Mouse (Mus musculus): ENCODE measurements at regions not wholly inside any gene's neighbourhood (a gene's known extent, or its start where the extent isn't known, plus 50 kb on each side); places are given as distances from the start of the nearest gene placed in this dataset.

DNA sequence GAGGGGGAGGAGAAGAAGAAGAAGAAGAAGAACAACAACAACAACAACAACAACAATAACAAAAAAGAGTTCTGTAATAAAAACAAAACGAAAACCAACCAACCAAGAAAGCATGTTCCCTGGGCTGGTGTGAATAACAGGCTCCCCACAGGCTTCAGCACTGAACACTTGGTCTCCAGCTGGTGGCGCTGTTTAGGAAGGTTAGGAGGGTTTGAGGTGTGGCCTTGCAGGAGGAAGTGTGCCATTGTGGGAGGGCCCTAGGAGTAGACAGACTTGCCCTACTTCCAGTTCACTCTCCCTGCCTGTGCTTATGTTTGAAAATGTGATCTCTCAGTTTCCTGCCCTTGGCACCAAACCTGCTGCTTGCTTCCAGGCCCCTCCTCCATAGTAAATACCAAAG, 94.6 kb upstream of the Irx6 start:
- Histone ChIP-seq H3K36me3 (ENCODE audit: control insufficient read depth, insufficient read depth, low read length) (no peaks in the 10 kb centered on the region), H3K27me3 (ENCODE audit: control insufficient read depth, insufficient read depth, low read length) (no peaks in the 10 kb centered on the region), H3K27ac (replicated peaks in 1 of 2; ENCODE audit: control insufficient read depth in 1 of 2, insufficient read depth in 1 of 2, low read depth in 2 of 2, low read length in 2 of 2) (no peak overlapping the region), H3K9me3 (ENCODE audit: control insufficient read depth, low read length) (no peaks in the 10 kb centered on the region), H3K4me1 (ENCODE audit: control insufficient read depth in 2 of 2, insufficient read depth in 2 of 2, low read length in 2 of 2) (no peaks in the 10 kb centered on the region), H3K9ac (ENCODE audit: low read length) (no peak overlapping the region), H3K4me3 (ENCODE audit: control insufficient read depth in 1 of 2, insufficient read depth in 1 of 2, low read depth in 1 of 2, low read length in 2 of 2) (no peak overlapping the region), H3K4me2 (ENCODE audit: low read length) (no peak overlapping the region)
- 73% methylated on average over 2 of the region's 2 CpGs for WGBS
- no peak for ATAC-seq (ENCODE audit: insufficient number of reproducible peaks, insufficient read depth, low FRiP score, low read depth)

DNA sequence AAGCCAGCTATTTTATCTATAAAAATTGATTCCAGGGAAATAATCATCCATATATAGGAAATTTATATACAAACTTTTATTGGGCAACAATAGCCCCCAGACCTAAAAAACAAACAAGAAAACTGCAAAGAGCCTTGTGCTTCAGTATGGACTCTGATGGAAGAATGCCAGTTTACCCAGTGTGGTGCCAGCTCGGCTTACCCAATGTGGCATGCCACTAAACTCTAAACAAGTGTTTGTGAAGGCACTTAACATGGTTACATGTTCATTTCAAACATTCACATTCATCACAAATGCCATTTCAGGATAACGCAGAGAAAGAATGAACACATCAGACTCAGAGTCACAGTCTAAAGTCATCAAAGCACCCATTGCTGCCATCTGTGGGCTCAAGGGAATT, 93.0 kb upstream of the Irx6 start:
- Histone ChIP-seq H3K36me3 (ENCODE audit: control insufficient read depth, insufficient read depth, low read length) (no peaks in the 10 kb centered on the region), H3K9me3 (ENCODE audit: control insufficient read depth, low read length) (no peaks in the 10 kb centered on the region), H3K9ac (ENCODE audit: low read length) (no peak overlapping the region), H3K4me1 (ENCODE audit: control insufficient read depth in 2 of 2, insufficient read depth in 2 of 2, low read length in 2 of 2) (no peaks in the 10 kb centered on the region), H3K27me3 (ENCODE audit: control insufficient read depth, insufficient read depth, low read length) (no peaks in the 10 kb centered on the region), H3K4me3 (ENCODE audit: control insufficient read depth in 1 of 2, insufficient read depth in 1 of 2, low read depth in 1 of 2, low read length in 2 of 2) (no peak overlapping the region), H3K4me2 (ENCODE audit: low read length) (no peak overlapping the region), H3K27ac (replicated peaks in 1 of 2; ENCODE audit: control insufficient read depth in 1 of 2, insufficient read depth in 1 of 2, low read depth in 2 of 2, low read length in 2 of 2) (no peak overlapping the region)
- 86% methylated on average over 2 of the region's 2 CpGs for WGBS
- ATAC-seq (ENCODE audit: insufficient number of reproducible peaks, insufficient read depth, low FRiP score, low read depth), result no peak

DNA sequence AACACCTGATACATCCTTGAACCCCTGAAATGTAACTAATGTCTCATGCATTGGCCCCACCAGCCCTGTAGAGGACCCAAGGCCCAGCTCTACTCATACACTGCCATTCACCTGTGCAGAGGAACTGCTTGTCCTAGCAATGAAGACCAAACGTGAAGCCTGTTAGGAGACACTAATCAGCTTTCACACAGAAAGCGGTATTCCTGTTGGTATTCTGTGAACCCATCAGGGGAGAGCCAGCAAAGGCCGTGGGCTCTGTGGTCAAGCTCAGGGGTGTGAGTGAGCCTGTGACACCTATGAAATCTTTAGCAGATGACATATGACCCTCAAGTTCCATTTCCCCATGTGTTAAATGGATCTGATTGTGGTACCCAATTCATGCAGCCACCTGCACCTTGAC, 73.3 kb upstream of the Irx6 start:
- Histone ChIP-seq H3K9ac (ENCODE audit: low read length) (no peak overlapping the region), H3K4me1 (ENCODE audit: control insufficient read depth in 2 of 2, insufficient read depth in 2 of 2, low read length in 2 of 2) (peaks cover 0 to 3% of the 10 kb centered on the region in 2 experiments; a peak in 1 of 4 replicates), H3K4me2 (ENCODE audit: low read length) (no peak overlapping the region), H3K27me3 (ENCODE audit: control insufficient read depth, insufficient read depth, low read length) (no peaks in the 10 kb centered on the region), H3K4me3 (ENCODE audit: control insufficient read depth in 1 of 2, insufficient read depth in 1 of 2, low read depth in 1 of 2, low read length in 2 of 2) (no peak overlapping the region), H3K9me3 (ENCODE audit: control insufficient read depth, low read length) (no peaks in the 10 kb centered on the region), H3K36me3 (ENCODE audit: control insufficient read depth, insufficient read depth, low read length) (no peaks in the 10 kb centered on the region), H3K27ac (replicated peaks in 1 of 2; ENCODE audit: control insufficient read depth in 1 of 2, insufficient read depth in 1 of 2, low read depth in 2 of 2, low read length in 2 of 2) (no peak overlapping the region)
- 83% methylated on average over 3 of the region's 3 CpGs for WGBS
- ATAC-seq (ENCODE audit: insufficient number of reproducible peaks, insufficient read depth, low FRiP score, low read depth), result no peak

DNA sequence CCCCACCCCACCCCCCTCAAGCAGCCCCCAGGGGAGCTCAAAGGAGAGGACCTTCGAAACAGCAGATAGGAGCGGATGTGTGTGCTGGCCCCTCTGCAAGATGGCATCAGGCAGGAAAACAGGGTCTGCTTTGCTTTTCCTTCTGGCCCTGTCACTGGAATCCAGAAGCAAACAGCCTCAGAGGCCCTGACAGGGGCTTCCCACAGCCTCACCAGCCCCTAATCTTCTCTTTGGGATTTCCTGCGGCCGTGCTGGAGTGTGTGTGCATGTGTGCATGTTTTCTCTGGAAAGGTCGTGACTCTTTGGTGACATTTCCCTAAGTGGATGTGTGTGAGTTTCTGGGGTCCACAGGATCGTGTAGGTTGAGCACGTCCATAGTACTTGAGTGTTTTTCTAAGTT, 71.1 kb upstream of the Irx6 start:
- Histone ChIP-seq H3K4me2 (ENCODE audit: low read length) (no peak overlapping the region), H3K9me3 (ENCODE audit: control insufficient read depth, low read length) (no peaks in the 10 kb centered on the region), H3K27me3 (ENCODE audit: control insufficient read depth, insufficient read depth, low read length) (no peaks in the 10 kb centered on the region), H3K27ac (replicated peaks in 1 of 2; ENCODE audit: control insufficient read depth in 1 of 2, insufficient read depth in 1 of 2, low read depth in 2 of 2, low read length in 2 of 2) (0 out of 4 replicates have a peak overlapping the region, but pooled peaks of 1 of the 2 experiments have one; percentile 31), H3K4me1 (ENCODE audit: control insufficient read depth in 2 of 2, insufficient read depth in 2 of 2, low read length in 2 of 2) (peaks cover 0 to 3% of the 10 kb centered on the region in 2 experiments; a peak in 1 of 4 replicates), H3K36me3 (ENCODE audit: control insufficient read depth, insufficient read depth, low read length) (no peaks in the 10 kb centered on the region), H3K9ac (ENCODE audit: low read length) (no peak overlapping the region), H3K4me3 (ENCODE audit: control insufficient read depth in 1 of 2, insufficient read depth in 1 of 2, low read depth in 1 of 2, low read length in 2 of 2) (no peak overlapping the region)
- 23% methylated on average over 7 of the region's 7 CpGs for WGBS
- peak; percentile 80 for ATAC-seq (ENCODE audit: insufficient number of reproducible peaks, insufficient read depth, low FRiP score, low read depth)

DNA sequence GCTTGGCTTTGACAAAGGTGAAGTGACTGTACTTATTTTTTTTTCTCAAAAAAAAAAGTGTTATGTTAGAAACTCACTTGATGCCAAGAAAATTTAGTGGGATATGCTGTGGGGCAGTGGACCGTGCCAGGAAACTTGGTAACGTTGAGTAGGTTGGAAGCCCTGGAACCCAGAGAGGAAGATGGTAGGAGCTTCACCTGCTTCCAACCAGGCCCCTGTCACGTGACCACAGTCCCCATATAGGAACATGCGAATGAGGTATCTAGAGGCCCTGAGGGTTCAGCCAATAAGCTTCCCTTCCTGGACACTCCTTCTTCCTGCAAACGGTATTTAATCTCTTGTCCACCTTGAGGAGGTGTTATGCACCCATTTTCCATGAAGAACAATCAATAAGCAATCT, 68.5 kb upstream of the Irx6 start:
- Histone ChIP-seq H3K4me3 (ENCODE audit: control insufficient read depth in 1 of 2, insufficient read depth in 1 of 2, low read depth in 1 of 2, low read length in 2 of 2) (no peak overlapping the region), H3K27ac (replicated peaks in 1 of 2; ENCODE audit: control insufficient read depth in 1 of 2, insufficient read depth in 1 of 2, low read depth in 2 of 2, low read length in 2 of 2) (no peak overlapping the region), H3K4me1 (ENCODE audit: control insufficient read depth in 2 of 2, insufficient read depth in 2 of 2, low read length in 2 of 2) (peaks cover 5% of the 10 kb centered on the region in 2 experiments; a peak in 1 of 4 replicates), H3K4me2 (ENCODE audit: low read length) (no peak overlapping the region), H3K27me3 (ENCODE audit: control insufficient read depth, insufficient read depth, low read length) (no peaks in the 10 kb centered on the region), H3K9me3 (ENCODE audit: control insufficient read depth, low read length) (no peaks in the 10 kb centered on the region), H3K9ac (ENCODE audit: low read length) (no peak overlapping the region), H3K36me3 (ENCODE audit: control insufficient read depth, insufficient read depth, low read length) (no peaks in the 10 kb centered on the region)
- 85% methylated on average over 5 of the region's 5 CpGs for WGBS
- no peak for ATAC-seq (ENCODE audit: insufficient number of reproducible peaks, insufficient read depth, low FRiP score, low read depth)

DNA sequence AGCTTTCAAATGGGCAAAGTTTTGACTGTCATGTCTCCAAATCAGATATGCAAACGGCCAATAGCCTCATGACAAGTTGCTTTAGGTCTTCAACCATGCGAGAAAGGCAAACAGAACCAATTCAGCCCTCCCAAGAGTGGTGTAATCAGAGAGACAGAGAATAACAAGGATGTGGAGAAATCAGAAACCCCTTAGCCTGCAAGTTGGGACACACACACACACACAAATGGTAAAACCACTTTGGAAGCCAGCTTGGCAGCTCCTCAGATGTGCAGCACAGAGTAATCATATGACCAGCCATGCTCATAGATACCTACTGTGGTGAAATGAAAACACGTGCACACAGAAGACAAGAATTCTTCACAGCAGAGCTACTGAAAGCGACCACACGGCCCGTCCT, 66.5 kb upstream of the Irx6 start:
- no peak overlapping the region for H3K4me2 ChIP-seq (ENCODE audit: low read length)
- H3K27ac ChIP-seq (replicated peaks in 1 of 2; ENCODE audit: control insufficient read depth in 1 of 2, insufficient read depth in 1 of 2, low read depth in 2 of 2, low read length in 2 of 2), result no peak overlapping the region
- no peaks in the 10 kb centered on the region for H3K9me3 ChIP-seq (ENCODE audit: control insufficient read depth, low read length)
- 81% methylated on average over 6 of the region's 6 CpGs for WGBS
- H3K36me3 ChIP-seq (ENCODE audit: control insufficient read depth, insufficient read depth, low read length), result no peaks in the 10 kb centered on the region
- H3K9ac ChIP-seq (ENCODE audit: low read length), result no peak overlapping the region
- H3K4me1 ChIP-seq (ENCODE audit: control insufficient read depth in 2 of 2, insufficient read depth in 2 of 2, low read length in 2 of 2), result peaks cover 5 to 9% of the 10 kb centered on the region in 2 experiments; a peak in 2 of 4 replicates
- H3K27me3 ChIP-seq (ENCODE audit: control insufficient read depth, insufficient read depth, low read length), result no peaks in the 10 kb centered on the region
- no peak for ATAC-seq (ENCODE audit: insufficient number of reproducible peaks, insufficient read depth, low FRiP score, low read depth)
- H3K4me3 ChIP-seq (ENCODE audit: control insufficient read depth in 1 of 2, insufficient read depth in 1 of 2, low read depth in 1 of 2, low read length in 2 of 2), result no peak overlapping the region

DNA sequence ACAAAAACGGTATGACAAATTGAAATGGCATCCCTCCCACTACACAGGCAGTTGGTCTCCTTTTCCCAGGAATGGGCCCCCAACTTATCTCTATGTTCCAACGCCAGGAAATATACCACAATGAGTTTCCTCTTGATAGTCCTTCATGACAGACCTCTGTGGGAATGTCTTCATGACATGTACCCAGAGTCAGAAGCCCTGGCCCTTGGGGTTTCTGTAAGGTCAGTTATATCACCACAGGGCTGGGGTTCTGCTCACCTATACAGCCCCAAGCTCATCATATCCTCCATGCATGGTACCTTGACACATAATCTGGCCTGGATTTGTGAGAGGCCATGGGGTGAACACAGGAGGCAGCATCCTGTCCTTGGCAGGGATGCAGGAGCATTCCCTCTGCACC, 64.2 kb upstream of the Irx6 start:
- ATAC-seq (ENCODE audit: insufficient number of reproducible peaks, insufficient read depth, low FRiP score, low read depth), result no peak
- Histone ChIP-seq H3K4me3 (ENCODE audit: control insufficient read depth in 1 of 2, insufficient read depth in 1 of 2, low read depth in 1 of 2, low read length in 2 of 2) (no peak overlapping the region), H3K4me2 (ENCODE audit: low read length) (no peak overlapping the region), H3K36me3 (ENCODE audit: control insufficient read depth, insufficient read depth, low read length) (no peaks in the 10 kb centered on the region), H3K27ac (replicated peaks in 1 of 2; ENCODE audit: control insufficient read depth in 1 of 2, insufficient read depth in 1 of 2, low read depth in 2 of 2, low read length in 2 of 2) (peak overlapping the region; percentile 42), H3K27me3 (ENCODE audit: control insufficient read depth, insufficient read depth, low read length) (no peaks in the 10 kb centered on the region), H3K9ac (ENCODE audit: low read length) (no peak overlapping the region), H3K9me3 (ENCODE audit: control insufficient read depth, low read length) (no peaks in the 10 kb centered on the region), H3K4me1 (ENCODE audit: control insufficient read depth in 2 of 2, insufficient read depth in 2 of 2, low read length in 2 of 2) (peaks cover 5 to 6% of the 10 kb centered on the region in 2 experiments; a peak in 2 of 4 replicates)
- 48% methylated on average over 2 of the region's 2 CpGs for WGBS

DNA sequence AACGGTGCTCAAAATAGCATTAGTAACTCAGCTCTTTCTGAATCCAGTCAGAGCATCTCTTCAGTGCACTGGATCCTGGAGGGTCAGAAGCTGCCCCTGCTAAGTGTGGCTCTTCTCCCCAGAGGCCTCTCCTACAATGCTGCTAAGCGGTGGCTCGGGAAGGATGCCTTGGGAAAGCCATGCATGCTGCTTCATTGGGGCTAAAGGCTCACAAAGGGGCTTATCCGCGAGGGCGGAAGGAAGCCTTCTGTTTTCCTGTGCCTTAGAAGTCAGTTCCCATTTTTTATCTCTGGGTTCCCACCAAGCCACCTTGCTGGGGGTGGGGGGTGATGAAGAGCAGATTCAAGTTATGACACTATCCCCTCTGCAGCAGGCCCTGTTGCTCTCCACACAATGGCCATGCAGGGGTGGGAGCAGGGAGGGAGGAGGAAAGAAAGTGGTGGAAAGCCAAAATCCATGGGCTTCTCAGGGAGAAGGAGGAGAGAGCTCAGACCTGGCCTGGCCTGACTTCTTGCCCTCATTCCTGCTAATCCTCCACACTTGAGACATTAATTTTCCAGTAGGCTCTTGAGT, 63.5 kb upstream of the Irx6 start:
- peaks cover 5 to 6% of the 10 kb centered on the region in 2 experiments; a peak in 2 of 4 replicates for H3K4me1 ChIP-seq (ENCODE audit: control insufficient read depth in 2 of 2, insufficient read depth in 2 of 2, low read length in 2 of 2)
- ATAC-seq (ENCODE audit: insufficient number of reproducible peaks, insufficient read depth, low FRiP score, low read depth), result peak; percentile 66
- H3K4me2 ChIP-seq (ENCODE audit: low read length), result no peak overlapping the region
- WGBS, result 36% methylated on average over 6 of the region's 6 CpGs
- no peaks in the 10 kb centered on the region for H3K36me3 ChIP-seq (ENCODE audit: control insufficient read depth, insufficient read depth, low read length)
- H3K27ac ChIP-seq (replicated peaks in 1 of 2; ENCODE audit: control insufficient read depth in 1 of 2, insufficient read depth in 1 of 2, low read depth in 2 of 2, low read length in 2 of 2), result peak overlapping the region; percentile 42 to 52
- no peaks in the 10 kb centered on the region for H3K27me3 ChIP-seq (ENCODE audit: control insufficient read depth, insufficient read depth, low read length)
- no peaks in the 10 kb centered on the region for H3K9me3 ChIP-seq (ENCODE audit: control insufficient read depth, low read length)
- no peak overlapping the region for H3K9ac ChIP-seq (ENCODE audit: low read length)
- no peak overlapping the region for H3K4me3 ChIP-seq (ENCODE audit: control insufficient read depth in 1 of 2, insufficient read depth in 1 of 2, low read depth in 1 of 2, low read length in 2 of 2)

Measured in heart, embryonic 14.5 days (tissue).